Mouse (Mus musculus) embryonic facial prominence, embryonic 12.5 days (tissue): Measurements from ENCODE around the gene Zfp57. TPM values are rescaled to one million over a fixed set of nuclear protein-coding genes. Genes with fewer than 3 reads are reported as not detected.

Experiments
- ATAC-seq: fragments of 200-750 bp; cut with Nextera tagmentation; 2 replicates; pipeline ENCODE4 v1.8.0; 2017; ENCODE audit not compliant: insufficient number of reproducible peaks, insufficient read depth, low FRiP score, low TSS enrichment
- H3K27ac ChIP-seq: fragments of 300-500 bp; sonication (generic); 2 replicates; pipeline ENCODE4 v1.5.1; 2016; ENCODE audit warnings: mild to moderate bottlenecking
- H3K27me3 ChIP-seq: fragments of 300-500 bp; sonication (generic); 2 replicates; pipeline ENCODE4 v1.6.1; 2016; ENCODE audit warnings: mild to moderate bottlenecking, moderate library complexity
- H3K36me3 ChIP-seq: fragments of 300-500 bp; sonication (generic); 2 replicates; pipeline ENCODE4 v1.6.1; 2016; ENCODE audit warnings: mild to moderate bottlenecking
- H3K4me1 ChIP-seq: fragments of 300-500 bp; sonication (generic); 2 replicates; pipeline ENCODE4 v1.6.1; 2016
- H3K4me2 ChIP-seq: fragments of 300-500 bp; sonication (generic); replicated peaks from 2 replicates; pipeline ENCODE4 v1.6.1; 2016; ENCODE audit warnings: mild to moderate bottlenecking, moderate library complexity
- H3K4me3 ChIP-seq: fragments of 300-500 bp; sonication (generic); 2 replicates; pipeline ENCODE4 v1.5.1; 2016; ENCODE audit warnings: mild to moderate bottlenecking
- H3K9ac ChIP-seq: fragments of 300-500 bp; sonication (generic); 2 replicates; pipeline ENCODE4 v1.6.1; 2016; ENCODE audit warnings: mild to moderate bottlenecking, moderate library complexity
- H3K9me3 ChIP-seq: fragments of 300-500 bp; sonication (generic); 2 replicates; pipeline ENCODE4 v1.6.1; 2016; ENCODE audit warnings: mild to moderate bottlenecking, moderate library complexity
- WGBS: fragments of 180-500 bp; shearing (Covaris S2); methylation state at CpG from one replicate; pipeline ENCODE4 v1.1.7; 2016; 5-methylcytosine and 5-hydroxymethylcytosine counted together
- polyA plus RNA-seq: library from polyadenylated mRNA; unstranded; fragments of >200 nt; fragmentation: Nextera tagmentation; extraction: Ambion mirVana; gene quantifications from 2 replicates; pipeline ENCODE4 v1.2.1, GENCODE M21; 2016

Zfp57 gene
- polyA plus RNA-seq, 1 experiment from 2014 or later, result 151 TPM

- H3K27me3 ChIP-seq, result 0 out of 2 replicates have a peak, but pooled peaks cover 5% of the 10 kb centered on the region
- no peak for ATAC-seq
- H3K4me1 ChIP-seq, result peaks cover 33% of the 10 kb centered on the region
- peak overlapping the region; percentile 87; the same call in 1 of the 2 replicates for H3K9ac ChIP-seq
- H3K27ac ChIP-seq, result no peak overlapping the region
- H3K4me3 ChIP-seq, result peak overlapping the region; percentile 88
- no peaks in the 10 kb centered on the region for H3K36me3 ChIP-seq
- peak overlapping the region; percentile 88 for H3K4me2 ChIP-seq
- H3K9me3 ChIP-seq, result no peaks in the 10 kb centered on the region
- 13% methylated on average over 19 of the region's 19 CpGs for WGBS
Measured at GRCm38 (mm10) chr17:37047332-37047976, 46.5 kb downstream of the Zfp57 start.

DNA sequence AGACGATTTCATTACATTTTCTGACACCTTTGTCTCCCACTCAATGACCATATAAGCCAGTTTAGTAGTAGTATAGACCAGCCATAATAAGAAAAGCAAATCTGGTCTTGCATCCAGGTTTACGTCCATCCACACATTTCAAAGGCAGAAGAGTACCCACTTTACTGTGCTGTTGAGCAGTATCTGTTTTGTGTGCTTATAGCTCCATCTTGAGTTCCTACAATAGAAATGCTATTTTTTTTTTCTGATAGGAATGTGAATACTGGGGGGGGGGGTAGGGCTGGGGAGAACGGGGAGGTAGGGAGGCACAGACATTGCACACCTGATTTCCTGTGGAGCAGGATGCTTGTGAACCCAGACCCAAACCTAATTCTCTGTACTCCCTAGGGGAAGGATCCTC lies 47.0 kb downstream of the Zfp57 start:
- WGBS, result 28% methylated on average over 3 of the region's 3 CpGs
- Histone ChIP-seq H3K27me3 (0 out of 2 replicates have a peak, but pooled peaks cover 5% of the 10 kb centered on the region), H3K4me3 (no peak overlapping the region), H3K4me2 (0 out of 2 replicates have a peak overlapping the region, but pooled peaks have one; percentile 9), H3K27ac (no peak overlapping the region), H3K36me3 (no peaks in the 10 kb centered on the region), H3K9me3 (no peaks in the 10 kb centered on the region), H3K4me1 (peaks cover 33% of the 10 kb centered on the region), H3K9ac (no peak overlapping the region)
- no peak for ATAC-seq

DNA sequence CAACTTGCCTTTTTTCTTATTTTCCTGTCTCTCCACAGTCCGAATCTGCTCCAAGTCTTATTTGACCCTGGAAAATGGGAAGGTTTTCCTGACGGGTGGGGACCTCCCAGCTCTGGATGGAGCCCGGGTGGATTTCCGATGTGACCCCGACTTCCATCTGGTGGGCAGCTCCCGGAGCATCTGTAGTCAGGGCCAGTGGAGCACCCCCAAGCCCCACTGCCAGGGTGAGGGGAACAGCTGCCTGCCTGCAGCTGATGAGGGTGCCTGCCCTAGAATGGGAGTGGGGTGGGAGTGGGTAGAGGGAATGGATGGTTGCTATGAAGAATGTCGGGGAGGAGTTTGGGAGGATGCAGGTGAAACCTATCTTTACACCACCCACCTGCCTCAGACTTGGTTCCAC lies 47.4 kb downstream of the Zfp57 start:
- Histone ChIP-seq H3K4me1 (peaks cover 33% of the 10 kb centered on the region), H3K27ac (no peak overlapping the region), H3K9me3 (no peaks in the 10 kb centered on the region), H3K36me3 (0 out of 2 replicates have a peak, but pooled peaks cover 2% of the 10 kb centered on the region), H3K9ac (no peak overlapping the region), H3K27me3 (0 out of 2 replicates have a peak, but pooled peaks cover 5% of the 10 kb centered on the region), H3K4me3 (0 out of 2 replicates have a peak overlapping the region, but pooled peaks have one; percentile 6), H3K4me2 (0 out of 2 replicates have a peak overlapping the region, but pooled peaks have one; percentile 9)
- ATAC-seq, result no peak
- WGBS, result 59% methylated on average over 7 of the region's 7 CpGs

DNA sequence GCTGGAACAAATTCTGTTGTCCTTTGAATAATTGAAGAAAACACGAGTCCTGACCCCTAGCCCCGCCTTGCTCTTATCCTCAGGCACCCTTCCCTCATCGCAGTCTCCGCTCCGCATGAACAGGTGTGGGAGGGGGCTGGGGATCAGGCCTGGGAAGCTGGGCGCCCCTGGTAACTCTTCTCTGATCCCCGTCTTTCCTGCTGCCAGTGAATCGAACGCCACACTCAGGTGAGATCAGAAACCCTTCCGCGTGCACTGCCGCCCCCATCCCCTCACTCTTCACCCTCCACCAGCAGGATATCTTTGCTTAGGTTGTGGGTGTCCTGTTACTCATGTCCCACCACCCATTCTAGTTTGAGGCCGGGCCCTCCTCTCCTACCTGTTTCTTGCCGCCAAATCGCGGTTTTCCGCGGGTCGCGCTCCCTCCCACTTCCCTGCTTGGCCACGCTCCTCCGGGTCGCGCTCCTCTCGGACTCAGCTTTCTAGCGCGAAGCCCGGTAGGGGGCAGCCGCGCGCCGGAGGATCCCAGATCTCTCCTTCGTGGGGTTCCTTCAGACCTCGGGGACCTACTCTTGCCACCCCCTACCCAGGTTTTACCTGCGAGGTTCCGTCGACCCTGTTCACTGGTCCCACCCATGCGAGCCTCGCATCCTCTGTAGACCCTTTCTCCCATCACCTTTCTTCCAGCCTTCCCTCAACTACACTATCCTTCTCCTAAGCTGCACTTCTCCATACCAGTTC lies 48.8 kb downstream of the Zfp57 start:
- 2% methylated on average over 39 of the region's 39 CpGs for WGBS
- no peak for ATAC-seq
- Histone ChIP-seq H3K4me1 (peaks cover 33% of the 10 kb centered on the region), H3K9ac (peak overlapping the region; percentile 75), H3K9me3 (no peaks in the 10 kb centered on the region), H3K4me3 (peak overlapping the region; percentile 68), H3K36me3 (0 out of 2 replicates have a peak, but pooled peaks cover 15% of the 10 kb centered on the region), H3K27ac (no peak overlapping the region), H3K4me2 (peak overlapping the region; percentile 94), H3K27me3 (0 out of 2 replicates have a peak, but pooled peaks cover 5% of the 10 kb centered on the region)

DNA sequence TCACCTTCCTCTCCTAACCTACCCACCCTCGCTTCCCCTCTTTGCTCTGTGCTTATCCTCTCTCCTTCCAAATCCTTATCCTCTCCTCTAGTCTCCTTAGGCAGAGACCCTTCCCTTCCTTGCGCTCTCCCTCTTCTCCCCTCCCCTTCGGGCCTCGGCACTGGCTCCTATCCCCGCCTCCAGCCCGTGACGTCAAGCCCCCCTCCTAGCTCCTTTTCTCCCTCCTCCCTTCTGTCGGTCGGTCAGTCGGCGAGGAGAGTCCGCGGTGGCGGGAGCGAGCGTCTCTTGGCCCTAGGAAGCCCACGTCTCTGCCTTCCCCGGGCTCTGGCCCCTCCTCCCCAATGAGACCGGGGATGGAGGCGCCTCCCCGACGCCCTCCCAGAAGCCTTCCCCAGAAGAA lies 49.4 kb downstream of the Zfp57 start:
- Histone ChIP-seq H3K36me3 (peaks cover 19% of the 10 kb centered on the region; the same call in 1 of the 2 replicates), H3K4me2 (peak overlapping the region; percentile 94), H3K9me3 (no peaks in the 10 kb centered on the region), H3K27me3 (0 out of 2 replicates have a peak, but pooled peaks cover 5% of the 10 kb centered on the region), H3K4me1 (peaks cover 31% of the 10 kb centered on the region), H3K4me3 (peak overlapping the region; percentile 68), H3K9ac (peak overlapping the region; percentile 75), H3K27ac (no peak overlapping the region)
- ATAC-seq, result peak; percentile 48
- WGBS, result under 1% methylated on average over 21 of the region's 22 CpGs

GRCm38 (mm10) chr17:37050876-37051275 lies 49.9 kb downstream of the Zfp57 start:
- Histone ChIP-seq H3K36me3 (peaks cover 24% of the 10 kb centered on the region), H3K27ac (no peak overlapping the region), H3K4me3 (peak overlapping the region; percentile 68), H3K4me2 (peak overlapping the region; percentile 94), H3K4me1 (peaks cover 31% of the 10 kb centered on the region), H3K9ac (peak overlapping the region; percentile 75), H3K9me3 (no peaks in the 10 kb centered on the region), H3K27me3 (0 out of 2 replicates have a peak, but pooled peaks cover 5% of the 10 kb centered on the region)
- ATAC-seq, result peak; percentile 5; the same call in 1 of the 2 replicates
- 2% methylated on average over 27 of the region's 27 CpGs for WGBS

DNA sequence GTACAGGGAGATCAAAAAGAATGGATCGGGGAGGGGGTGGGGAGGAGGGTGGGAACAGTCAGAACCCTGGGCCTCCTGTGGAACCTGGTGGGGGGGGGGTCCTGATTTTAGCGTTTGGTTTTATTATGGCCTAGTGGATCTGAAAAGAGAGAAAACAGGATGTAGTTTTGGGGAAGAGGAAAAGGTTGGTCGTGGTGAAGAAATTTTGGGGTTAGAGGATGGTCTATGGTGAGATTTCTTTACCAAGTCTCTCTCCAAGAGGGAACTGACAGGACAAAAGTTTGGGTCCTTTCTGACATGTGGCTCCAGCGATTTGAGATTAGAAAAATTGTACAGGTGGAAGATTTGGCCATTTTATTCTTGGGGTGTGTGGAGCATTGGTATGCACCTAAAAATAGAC lies 50.8 kb downstream of the Zfp57 start:
- H3K9ac ChIP-seq, result no peak overlapping the region
- WGBS, result 53% methylated on average over 4 of the region's 4 CpGs

DNA sequence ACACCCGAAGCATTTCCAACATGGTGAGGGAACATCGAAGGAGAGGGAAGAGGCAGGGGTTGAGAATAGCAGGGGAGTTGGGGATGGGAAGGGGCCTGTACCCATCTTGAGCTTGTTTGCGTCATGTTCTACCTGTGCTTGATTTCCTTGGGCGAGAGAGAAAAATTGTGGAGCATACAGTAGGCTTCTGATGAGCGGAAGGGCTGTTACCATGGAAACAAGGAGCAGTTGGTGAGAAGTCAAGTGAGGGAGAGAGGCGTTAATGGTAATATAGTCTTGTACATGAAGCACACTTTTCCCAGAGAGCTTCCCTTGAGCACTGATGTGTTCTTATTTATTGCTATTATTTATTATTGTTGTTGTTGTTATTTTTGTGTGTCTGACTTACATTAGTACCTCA lies 56.0 kb downstream of the Zfp57 start:
- Histone ChIP-seq H3K9me3 (no peaks in the 10 kb centered on the region), H3K4me3 (no peak overlapping the region), H3K9ac (no peak overlapping the region), H3K27me3 (no peaks in the 10 kb centered on the region), H3K36me3 (peaks cover 63% of the 10 kb centered on the region), H3K4me2 (no peak overlapping the region), H3K27ac (no peak overlapping the region), H3K4me1 (no peaks in the 10 kb centered on the region)
- WGBS, result 90% methylated on average over 6 of the region's 6 CpGs
- no peak for ATAC-seq

More for the DNA sequence above, 50.8 kb downstream of the Zfp57 start:
- ATAC-seq, result no peak
- Histone ChIP-seq H3K27me3 (0 out of 2 replicates have a peak, but pooled peaks cover 5% of the 10 kb centered on the region), H3K9me3 (no peaks in the 10 kb centered on the region), H3K4me1 (peaks cover 30% of the 10 kb centered on the region), H3K4me3 (no peak overlapping the region; the same call in 1 of the 2 replicates), H3K4me2 (peak overlapping the region; percentile 94; the same call in 1 of the 2 replicates), H3K36me3 (peaks cover 33% of the 10 kb centered on the region), H3K27ac (no peak overlapping the region)

Other genes with a start within 250 kb of the Zfp57 start
- not detected in 2 replicates for gene H2-M10.5, start 228.3 kb upstream of the Zfp57 start, polyA plus RNA-seq
- gene H2-M10.6, start 189.0 kb upstream of the Zfp57 start, polyA plus RNA-seq, result not detected in 2 replicates
- gene Trim26, start 164.0 kb upstream of the Zfp57 start, polyA plus RNA-seq, result 55.8 and 59.0 TPM in 2 replicates
- 0.17 and 0.40 TPM in 2 replicates for gene Trim15, start 134.0 kb upstream of the Zfp57 start, polyA plus RNA-seq
- 6.6 and 7.2 TPM in 2 replicates for gene Trim10, start 131.6 kb upstream of the Zfp57 start, polyA plus RNA-seq
- gene Trim40, start 111.0 kb upstream of the Zfp57 start, polyA plus RNA-seq, result not detected in 2 replicates
- not detected in 2 replicates for gene Trim31, start 103.0 kb upstream of the Zfp57 start, polyA plus RNA-seq
- gene Rnf39, start 58.2 kb upstream of the Zfp57 start, polyA plus RNA-seq, result 0.23 and 0.41 TPM in 2 replicates
- gene Ppp1r11, start 49.4 kb upstream of the Zfp57 start, polyA plus RNA-seq, result 111 and 122 TPM in 2 replicates
- 98.7 and 112 TPM in 2 replicates for gene Znrd1, start 42.6 kb upstream of the Zfp57 start, polyA plus RNA-seq
- gene Znrd1as, start 42.6 kb upstream of the Zfp57 start, polyA plus RNA-seq, result 4.8 and 6.5 TPM in 2 replicates
- gene 2410137M14Rik, start 19.9 kb upstream of the Zfp57 start, polyA plus RNA-seq, result not detected in 2 replicates
- 1.2 and 1.3 TPM in 2 replicates for gene H2-M5, start 11.6 kb upstream of the Zfp57 start, polyA plus RNA-seq
- 0.38 and 0.70 TPM in 2 replicates for gene Mog, start 22.2 kb downstream of the Zfp57 start, polyA plus RNA-seq
- 19.8 and 20.5 TPM in 2 replicates for gene Gabbr1, start 44.8 kb downstream of the Zfp57 start, polyA plus RNA-seq
- not detected in 2 replicates for gene Olfr90, start 87.3 kb downstream of the Zfp57 start, polyA plus RNA-seq
- gene Olfr91, start 97.1 kb downstream of the Zfp57 start, polyA plus RNA-seq, result 0.08 TPM in 1 of 2 replicates, not detected in the other
- gene Olfr92, start 118.9 kb downstream of the Zfp57 start, polyA plus RNA-seq, result not detected in 2 replicates
- not detected in 2 replicates for gene Olfr93, start 160.3 kb downstream of the Zfp57 start, polyA plus RNA-seq
- 0.18 TPM in 1 of 2 replicates, not detected in the other for gene Ubd, start 192.7 kb downstream of the Zfp57 start, polyA plus RNA-seq
- gene Olfr94, start 199.8 kb downstream of the Zfp57 start, polyA plus RNA-seq, result 0.17 TPM in 1 of 2 replicates, not detected in the other
- gene Olfr95, start 212.0 kb downstream of the Zfp57 start, polyA plus RNA-seq, result not detected in 2 replicates
- not detected in 2 replicates for gene Olfr96, start 219.0 kb downstream of the Zfp57 start, polyA plus RNA-seq
- gene Olfr97, start 236.2 kb downstream of the Zfp57 start, polyA plus RNA-seq, result not detected in 2 replicates